Mouse (Mus musculus): ENCODE measurements around the gene B230104I21Rik. TPM values are rescaled to one million over a fixed set of nuclear protein-coding genes. Genes with fewer than 3 reads are reported as not detected.

Gene B230104I21Rik
- polyA plus RNA-seq (2014; fragmentation: Illumina TruSeq; extraction: RNeasy Lipid Tissue Mini Kit (QIAGEN cat#74804); ENCODE audit: low replicate concordance) = not detected

DNA sequence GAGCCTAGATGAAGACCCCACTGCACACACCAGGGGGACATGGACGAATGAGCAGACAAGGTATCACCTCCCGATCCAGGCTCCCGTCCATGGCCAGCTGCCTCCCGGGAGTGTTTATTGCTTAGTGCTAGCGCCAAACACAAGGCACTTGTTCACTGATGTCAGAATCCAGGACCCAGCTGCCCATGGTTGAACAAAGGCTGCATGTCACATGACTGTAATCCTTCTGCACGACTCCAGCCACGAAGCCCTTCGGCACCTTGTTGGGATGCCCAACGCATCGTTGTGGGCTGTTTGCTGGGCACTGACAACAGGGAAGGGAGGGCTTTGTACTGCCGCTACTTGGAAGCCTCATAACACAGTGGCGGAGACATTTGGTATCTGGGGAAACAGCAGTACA is at the start of gene B230104I21Rik:
Gene B230104I21Rik (plus strand): TSS at position 367 of the 400 bp plus-strand sequence.

GRCm38 (mm10) chr4:154301466-154301881 is 34.5 kb upstream of the B230104I21Rik start, which contains the start of gene Arhgef16:
Gene Arhgef16 (minus strand): TSS chr4:154301676.

Other genes starting within 250 kb of the B230104I21Rik start
- not detected for gene Trp73, start 195.9 kb upstream of the B230104I21Rik start, polyA plus RNA-seq (2014; fragmentation: Illumina TruSeq; extraction: RNeasy Lipid Tissue Mini Kit (QIAGEN cat#74804); ENCODE audit: low replicate concordance)
- gene Wrap73, start 193.8 kb upstream of the B230104I21Rik start, polyA plus RNA-seq (2014; fragmentation: Illumina TruSeq; extraction: RNeasy Lipid Tissue Mini Kit (QIAGEN cat#74804); ENCODE audit: low replicate concordance) = not detected
- gene Tprgl, start 175.5 kb upstream of the B230104I21Rik start, polyA plus RNA-seq (2014; fragmentation: Illumina TruSeq; extraction: RNeasy Lipid Tissue Mini Kit (QIAGEN cat#74804); ENCODE audit: low replicate concordance) = 55.3 TPM
- 0.07 TPM for gene Megf6, start 165.4 kb upstream of the B230104I21Rik start, polyA plus RNA-seq (2014; fragmentation: Illumina TruSeq; extraction: RNeasy Lipid Tissue Mini Kit (QIAGEN cat#74804); ENCODE audit: low replicate concordance)
- 0.85 TPM for gene Arhgef16, start 34.5 kb upstream of the B230104I21Rik start, polyA plus RNA-seq (2014; fragmentation: Illumina TruSeq; extraction: RNeasy Lipid Tissue Mini Kit (QIAGEN cat#74804); ENCODE audit: low replicate concordance)